Mouse (Mus musculus): ENCODE measurements at regions not wholly inside any gene's neighbourhood (a gene's known extent, or its start where the extent isn't known, plus 50 kb on each side); places are given as distances from the start of the nearest gene placed in this dataset.

DNA sequence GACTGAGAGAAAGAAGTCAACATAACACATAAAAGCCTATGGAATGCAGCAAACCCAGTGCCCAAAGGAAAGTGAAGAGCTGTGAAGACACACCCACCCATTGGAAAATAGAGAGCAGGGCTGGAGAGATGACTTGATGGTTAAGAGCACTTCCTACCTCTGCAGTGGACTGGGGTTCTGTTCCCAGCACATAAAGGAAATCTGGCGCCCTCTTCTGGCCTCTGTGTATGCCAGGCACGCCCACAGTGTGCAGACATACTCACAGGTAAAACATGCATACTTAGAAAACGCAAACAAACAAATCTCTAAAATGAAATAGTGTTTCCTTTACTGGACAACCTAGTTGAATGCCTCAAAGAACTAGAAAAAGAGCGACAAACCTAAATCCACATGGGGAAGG is 440.4 kb downstream of the Fgf9 start:
- Histone ChIP-seq H3K9me3 (replicated peaks; ENCODE audit: control insufficient read depth, low read length) (no peaks in the 10 kb centered on the region), H3K36me3 (replicated peaks; ENCODE audit: control insufficient read depth, insufficient read depth, low read depth, low read length) (no peaks in the 10 kb centered on the region), H3K4me1 (ENCODE audit: control insufficient read depth, insufficient read depth, low read length) (no peaks in the 10 kb centered on the region), H3K4me3 (ENCODE audit: low read depth, low read length) (no peak overlapping the region), H3K4me2 (ENCODE audit: low read depth, low read length) (no peak overlapping the region), H3K9ac (replicated peaks; ENCODE audit: low read length) (no peak overlapping the region), H3K27me3 (ENCODE audit: control insufficient read depth, insufficient read depth, low read length) (no peaks in the 10 kb centered on the region), H3K27ac (replicated peaks; ENCODE audit: low read depth, low read length) (no peak overlapping the region)
- ATAC-seq (replicated peaks; ENCODE audit: insufficient number of reproducible peaks, low FRiP score, low TSS enrichment, low read depth) (no peak), DNase-seq (ENCODE audit: low spot score) (no peak)
- WGBS = 74% methylated on average over 4 of the region's 4 CpGs

GRCm38 (mm10) chr14:58509106-58509505 is 438.8 kb downstream of the Fgf9 start:
- Histone ChIP-seq H3K4me3 (ENCODE audit: low read depth, low read length) (no peak overlapping the region), H3K36me3 (replicated peaks; ENCODE audit: control insufficient read depth, insufficient read depth, low read depth, low read length) (no peaks in the 10 kb centered on the region), H3K4me2 (ENCODE audit: low read depth, low read length) (no peak overlapping the region), H3K27ac (replicated peaks; ENCODE audit: low read depth, low read length) (no peak overlapping the region), H3K9me3 (replicated peaks; ENCODE audit: control insufficient read depth, low read length) (no peaks in the 10 kb centered on the region), H3K9ac (replicated peaks; ENCODE audit: low read length) (no peak overlapping the region), H3K4me1 (ENCODE audit: control insufficient read depth, insufficient read depth, low read length) (no peaks in the 10 kb centered on the region), H3K27me3 (ENCODE audit: control insufficient read depth, insufficient read depth, low read length) (no peaks in the 10 kb centered on the region)
- WGBS = 91% methylated on average over 4 of the region's 4 CpGs
- DNase-seq (ENCODE audit: low spot score) (no peak), ATAC-seq (replicated peaks; ENCODE audit: insufficient number of reproducible peaks, low FRiP score, low TSS enrichment, low read depth) (no peak)

GRCm38 (mm10) chr14:58506490-58506889 is 436.1 kb downstream of the Fgf9 start:
- H3K4me1 ChIP-seq (ENCODE audit: control insufficient read depth, insufficient read depth, low read length) = no peaks in the 10 kb centered on the region
- no peak overlapping the region for H3K4me3 ChIP-seq (ENCODE audit: low read depth, low read length)
- no peaks in the 10 kb centered on the region for H3K36me3 ChIP-seq (replicated peaks; ENCODE audit: control insufficient read depth, insufficient read depth, low read depth, low read length)
- DNase-seq (ENCODE audit: low spot score) (no peak), ATAC-seq (replicated peaks; ENCODE audit: insufficient number of reproducible peaks, low FRiP score, low TSS enrichment, low read depth) (no peak)
- H3K27me3 ChIP-seq (ENCODE audit: control insufficient read depth, insufficient read depth, low read length) = no peaks in the 10 kb centered on the region
- H3K9ac ChIP-seq (replicated peaks; ENCODE audit: low read length) = no peak overlapping the region
- WGBS = 77% methylated on average over 3 of the region's 3 CpGs
- no peak overlapping the region for H3K27ac ChIP-seq (replicated peaks; ENCODE audit: low read depth, low read length)
- H3K4me2 ChIP-seq (ENCODE audit: low read depth, low read length) = no peak overlapping the region
- H3K9me3 ChIP-seq (replicated peaks; ENCODE audit: control insufficient read depth, low read length) = no peaks in the 10 kb centered on the region

DNA sequence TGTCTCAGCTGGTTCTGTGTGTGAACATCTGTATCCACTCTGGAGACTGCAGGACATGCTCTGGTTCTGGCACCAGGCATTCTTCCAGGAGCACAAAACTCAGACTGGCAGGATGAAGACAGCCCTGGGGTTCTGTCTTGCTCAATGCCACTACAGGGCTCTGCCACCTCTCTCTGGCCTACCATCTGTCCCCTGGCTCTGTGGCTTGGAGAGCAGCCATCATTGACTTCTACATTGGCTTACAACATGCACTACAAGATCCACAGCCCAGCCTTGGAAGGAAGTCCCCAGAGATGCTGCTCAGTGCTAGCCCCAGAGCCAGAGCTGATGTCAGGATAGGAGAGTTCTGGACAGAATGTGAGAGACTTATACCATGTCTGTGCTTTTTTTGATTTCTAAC is 435.5 kb downstream of the Fgf9 start:
- Histone ChIP-seq H3K4me2 (ENCODE audit: low read depth, low read length) (no peak overlapping the region), H3K9ac (replicated peaks; ENCODE audit: low read length) (no peak overlapping the region), H3K36me3 (replicated peaks; ENCODE audit: control insufficient read depth, insufficient read depth, low read depth, low read length) (no peaks in the 10 kb centered on the region), H3K4me1 (ENCODE audit: control insufficient read depth, insufficient read depth, low read length) (no peaks in the 10 kb centered on the region), H3K27ac (replicated peaks; ENCODE audit: low read depth, low read length) (no peak overlapping the region), H3K27me3 (ENCODE audit: control insufficient read depth, insufficient read depth, low read length) (no peaks in the 10 kb centered on the region), H3K9me3 (replicated peaks; ENCODE audit: control insufficient read depth, low read length) (no peaks in the 10 kb centered on the region), H3K4me3 (ENCODE audit: low read depth, low read length) (no peak overlapping the region)
- DNase-seq (ENCODE audit: low spot score) (no peak), ATAC-seq (replicated peaks; ENCODE audit: insufficient number of reproducible peaks, low FRiP score, low TSS enrichment, low read depth) (no peak)

- H3K4me1 ChIP-seq (ENCODE audit: control insufficient read depth, insufficient read depth, low read length) = no peaks in the 10 kb centered on the region
- no peaks in the 10 kb centered on the region for H3K27me3 ChIP-seq (ENCODE audit: control insufficient read depth, insufficient read depth, low read length)
- 83% methylated on average over 8 of the region's 8 CpGs for WGBS
- no peak for DNase-seq (ENCODE audit: low spot score)
- no peaks in the 10 kb centered on the region for H3K36me3 ChIP-seq (replicated peaks; ENCODE audit: control insufficient read depth, insufficient read depth, low read depth, low read length)
- no peak overlapping the region for H3K9ac ChIP-seq (replicated peaks; ENCODE audit: low read length)
- ATAC-seq (replicated peaks; ENCODE audit: insufficient number of reproducible peaks, low FRiP score, low TSS enrichment, low read depth) = no peak
- no peak overlapping the region for H3K27ac ChIP-seq (replicated peaks; ENCODE audit: low read depth, low read length)
- H3K4me2 ChIP-seq (ENCODE audit: low read depth, low read length) = no peak overlapping the region
- no peaks in the 10 kb centered on the region for H3K9me3 ChIP-seq (replicated peaks; ENCODE audit: control insufficient read depth, low read length)
- H3K4me3 ChIP-seq (ENCODE audit: low read depth, low read length) = no peak overlapping the region
These were observed 432.5 kb downstream of the Fgf9 start for GRCm38 (mm10) chr14:58502890-58503289.

GRCm38 (mm10) chr14:58500014-58500413 is 429.7 kb downstream of the Fgf9 start:
- no peak overlapping the region for H3K9ac ChIP-seq (replicated peaks; ENCODE audit: low read length)
- no peak overlapping the region for H3K4me2 ChIP-seq (ENCODE audit: low read depth, low read length)
- ATAC-seq (replicated peaks; ENCODE audit: insufficient number of reproducible peaks, low FRiP score, low TSS enrichment, low read depth) (no peak), DNase-seq (ENCODE audit: low spot score) (peak; percentile 17)
- no peaks in the 10 kb centered on the region for H3K4me1 ChIP-seq (ENCODE audit: control insufficient read depth, insufficient read depth, low read length)
- H3K27ac ChIP-seq (replicated peaks; ENCODE audit: low read depth, low read length) = no peak overlapping the region
- 14% methylated on average over 2 of the region's 2 CpGs for WGBS
- no peaks in the 10 kb centered on the region for H3K36me3 ChIP-seq (replicated peaks; ENCODE audit: control insufficient read depth, insufficient read depth, low read depth, low read length)
- no peaks in the 10 kb centered on the region for H3K9me3 ChIP-seq (replicated peaks; ENCODE audit: control insufficient read depth, low read length)
- H3K27me3 ChIP-seq (ENCODE audit: control insufficient read depth, insufficient read depth, low read length) = no peaks in the 10 kb centered on the region
- no peak overlapping the region for H3K4me3 ChIP-seq (ENCODE audit: low read depth, low read length)

- Histone ChIP-seq H3K9me3 (replicated peaks; ENCODE audit: control insufficient read depth, low read length) (no peaks in the 10 kb centered on the region), H3K4me1 (ENCODE audit: control insufficient read depth, insufficient read depth, low read length) (no peaks in the 10 kb centered on the region), H3K4me2 (ENCODE audit: low read depth, low read length) (no peak overlapping the region), H3K4me3 (ENCODE audit: low read depth, low read length) (no peak overlapping the region), H3K9ac (replicated peaks; ENCODE audit: low read length) (no peak overlapping the region), H3K27me3 (ENCODE audit: control insufficient read depth, insufficient read depth, low read length) (no peaks in the 10 kb centered on the region), H3K36me3 (replicated peaks; ENCODE audit: control insufficient read depth, insufficient read depth, low read depth, low read length) (no peaks in the 10 kb centered on the region), H3K27ac (replicated peaks; ENCODE audit: low read depth, low read length) (no peak overlapping the region)
- WGBS = 32% methylated on average over 6 of the region's 6 CpGs
- ATAC-seq (replicated peaks; ENCODE audit: insufficient number of reproducible peaks, low FRiP score, low TSS enrichment, low read depth) (no peak), DNase-seq (ENCODE audit: low spot score) (no peak)
These were observed 429.2 kb downstream of the Fgf9 start for GRCm38 (mm10) chr14:58499501-58499900.

- Histone ChIP-seq H3K36me3 (replicated peaks; ENCODE audit: control insufficient read depth, insufficient read depth, low read depth, low read length) (no peaks in the 10 kb centered on the region), H3K4me2 (ENCODE audit: low read depth, low read length) (no peak overlapping the region), H3K9ac (replicated peaks; ENCODE audit: low read length) (no peak overlapping the region), H3K27me3 (ENCODE audit: control insufficient read depth, insufficient read depth, low read length) (no peaks in the 10 kb centered on the region), H3K27ac (replicated peaks; ENCODE audit: low read depth, low read length) (no peak overlapping the region), H3K4me1 (ENCODE audit: control insufficient read depth, insufficient read depth, low read length) (no peaks in the 10 kb centered on the region), H3K4me3 (ENCODE audit: low read depth, low read length) (no peak overlapping the region), H3K9me3 (replicated peaks; ENCODE audit: control insufficient read depth, low read length) (no peaks in the 10 kb centered on the region)
- no peak for ATAC-seq (replicated peaks; ENCODE audit: insufficient number of reproducible peaks, low FRiP score, low TSS enrichment, low read depth)
- no peak for DNase-seq (ENCODE audit: low spot score)
- 86% methylated on average over 7 of the region's 7 CpGs for WGBS
These were observed 428.7 kb downstream of the Fgf9 start for GRCm38 (mm10) chr14:58499071-58499470.

DNA sequence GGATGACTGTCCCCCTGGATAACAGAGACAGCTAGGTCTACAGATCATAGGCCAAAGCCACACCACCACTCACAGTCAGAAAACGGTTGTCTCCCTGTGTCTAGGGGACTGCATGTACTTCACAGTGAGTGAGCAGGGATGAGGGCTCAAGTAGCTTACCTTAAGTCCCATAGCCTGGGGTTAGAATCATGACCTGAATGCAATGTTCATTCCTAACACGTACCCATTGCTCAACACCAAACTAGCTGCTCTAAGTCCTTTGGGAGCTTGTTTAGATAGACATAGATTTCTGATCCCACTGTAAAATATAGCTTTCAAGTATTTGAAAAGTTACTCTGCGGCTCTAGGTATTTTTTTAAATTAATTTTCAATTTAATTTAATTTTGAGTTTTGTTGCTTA is 426.6 kb downstream of the Fgf9 start:
- no peak overlapping the region for H3K4me2 ChIP-seq (ENCODE audit: low read depth, low read length)
- no peak overlapping the region for H3K27ac ChIP-seq (replicated peaks; ENCODE audit: low read depth, low read length)
- H3K36me3 ChIP-seq (replicated peaks; ENCODE audit: control insufficient read depth, insufficient read depth, low read depth, low read length) = no peaks in the 10 kb centered on the region
- 91% methylated on average over 3 of the region's 3 CpGs for WGBS
- no peaks in the 10 kb centered on the region for H3K27me3 ChIP-seq (ENCODE audit: control insufficient read depth, insufficient read depth, low read length)
- ATAC-seq (replicated peaks; ENCODE audit: insufficient number of reproducible peaks, low FRiP score, low TSS enrichment, low read depth) = no peak
- no peaks in the 10 kb centered on the region for H3K9me3 ChIP-seq (replicated peaks; ENCODE audit: control insufficient read depth, low read length)
- H3K4me1 ChIP-seq (ENCODE audit: control insufficient read depth, insufficient read depth, low read length) = no peaks in the 10 kb centered on the region
- H3K4me3 ChIP-seq (ENCODE audit: low read depth, low read length) = no peak overlapping the region
- no peak for DNase-seq (ENCODE audit: low spot score)
- H3K9ac ChIP-seq (replicated peaks; ENCODE audit: low read length) = no peak overlapping the region
